Mouse (Mus musculus) layer of hippocampus, postnatal 10 days (tissue): ENCODE data around the gene Ncoa4. TPM values are rescaled to one million over a fixed set of nuclear protein-coding genes. Genes with fewer than 3 reads are reported as not detected.
"Not testable (repeated sequence)": the region's sequence is repeated elsewhere in the genome, so short reads cannot be mapped to it uniquely, and the experiment has no call there.

Source experiments
- DNase-seq, 2 experiments: peaks; one replicate each; pipeline ENCODE4 v3.0.0; 2021; ENCODE audit warnings: low spot score in 2 of 2
- total RNA-seq, 2 experiments: library from RNA; stranded (reverse); gene quantifications; 2 replicates each; pipeline ENCODE4 v1.2.3; 2021

The Ncoa4 gene
- total RNA-seq, 2 experiments from 2014 or later: 129 to 134 TPM

DNA sequence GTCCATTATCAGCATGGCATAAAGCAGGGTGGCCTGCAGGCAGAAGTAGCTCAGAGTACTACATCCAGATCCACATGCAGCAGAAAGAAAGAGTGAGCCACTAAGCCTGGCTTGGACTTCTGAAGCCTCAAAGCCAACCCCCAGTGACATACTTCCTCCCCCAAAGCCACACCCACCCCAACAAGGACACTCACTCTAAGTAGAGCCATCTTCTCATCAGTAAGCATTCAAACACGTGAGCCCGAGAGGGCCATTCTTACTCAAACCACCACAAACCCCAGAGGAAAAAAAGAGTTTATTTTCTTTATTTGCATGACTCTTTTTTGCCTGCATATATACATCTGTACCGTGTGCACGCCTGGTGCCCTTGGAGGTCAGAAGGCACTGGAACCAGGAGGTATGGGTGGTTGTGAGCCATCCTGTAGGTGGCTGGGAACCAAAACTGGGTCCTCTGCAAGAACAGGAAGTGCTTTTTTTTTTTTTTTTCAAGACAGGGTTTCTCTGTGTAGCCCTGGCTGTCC lies 455 bp upstream of the Ncoa4 start:
- no peak for DNase-seq

DNA sequence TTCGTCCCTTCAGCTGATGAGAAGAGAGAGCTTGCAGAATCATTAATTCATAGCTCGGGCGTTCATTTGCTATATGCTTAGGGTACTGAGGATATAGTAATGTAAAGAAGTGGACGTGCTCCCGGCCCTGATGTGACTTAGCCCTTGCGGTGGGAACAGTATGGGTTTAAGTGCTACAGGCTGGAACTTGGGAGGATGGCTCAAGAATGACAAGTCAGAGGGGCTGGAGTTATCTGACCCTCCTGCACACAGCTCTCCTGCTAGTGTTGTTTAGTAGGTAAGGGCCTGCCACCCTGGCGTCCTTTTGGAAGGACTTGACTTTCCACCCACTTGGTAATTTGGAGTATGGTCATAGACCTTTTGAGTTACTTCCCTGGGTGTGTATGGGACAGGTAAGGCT lies 898 bp downstream of the Ncoa4 start:
- no peak for DNase-seq

DNA sequence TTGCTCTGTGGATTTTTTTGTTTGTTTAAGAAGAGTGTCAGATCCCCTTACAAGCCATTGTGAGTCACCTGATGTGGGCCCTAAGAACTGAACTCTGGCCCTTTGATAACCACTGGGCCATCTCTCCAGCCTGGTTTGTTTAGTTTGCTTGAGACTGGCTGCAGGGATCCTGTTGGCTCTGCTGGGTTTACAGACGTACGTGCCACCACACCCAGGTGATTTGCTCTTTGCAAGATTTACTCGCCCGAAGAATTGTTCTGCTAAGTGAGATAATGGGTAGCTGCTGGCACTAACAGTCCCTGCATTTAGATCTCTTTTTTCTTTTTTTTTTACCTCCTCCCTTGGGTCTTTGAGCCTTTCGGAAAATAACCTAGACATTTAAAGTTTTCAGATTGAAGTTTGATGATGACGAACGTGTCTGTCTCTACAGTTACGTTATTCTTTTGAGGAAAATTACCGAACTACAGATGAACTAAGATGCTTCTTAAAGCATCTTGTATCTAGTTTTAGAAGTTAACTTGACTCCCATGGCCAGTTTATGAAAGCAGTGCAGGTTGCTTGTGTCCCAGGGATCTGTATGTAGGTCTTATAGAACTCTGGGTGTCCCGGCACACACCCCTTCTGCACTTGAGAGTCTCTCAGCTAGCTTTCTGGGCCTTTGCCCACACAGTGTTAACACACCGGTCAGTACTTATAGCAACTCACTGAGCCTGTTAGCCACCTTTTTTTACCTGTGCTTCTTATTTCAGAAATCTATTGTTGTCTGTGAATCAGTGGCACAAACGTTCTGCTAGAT lies 1.6 kb downstream of the Ncoa4 start:
- no peak for DNase-seq

DNA sequence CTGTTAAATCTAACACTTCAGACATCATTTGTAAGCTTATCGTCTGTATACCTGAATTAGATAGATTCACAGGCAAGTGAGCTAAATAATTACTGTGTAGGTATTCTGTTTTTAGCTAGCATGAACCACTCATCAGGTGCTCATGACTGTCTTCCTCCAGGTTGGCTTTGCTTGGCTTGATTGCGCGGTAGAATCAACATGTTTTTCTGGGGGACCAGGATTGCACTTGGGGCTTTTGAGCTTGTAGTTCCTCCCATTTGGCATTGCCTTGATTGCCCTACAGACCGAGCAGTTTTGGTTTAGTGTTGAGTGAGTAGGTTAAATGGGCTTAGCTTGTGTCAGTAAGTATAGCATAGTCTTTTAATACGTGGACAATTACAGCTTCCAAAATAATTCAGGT lies 2.6 kb downstream of the Ncoa4 start:
- no peak for DNase-seq

DNA sequence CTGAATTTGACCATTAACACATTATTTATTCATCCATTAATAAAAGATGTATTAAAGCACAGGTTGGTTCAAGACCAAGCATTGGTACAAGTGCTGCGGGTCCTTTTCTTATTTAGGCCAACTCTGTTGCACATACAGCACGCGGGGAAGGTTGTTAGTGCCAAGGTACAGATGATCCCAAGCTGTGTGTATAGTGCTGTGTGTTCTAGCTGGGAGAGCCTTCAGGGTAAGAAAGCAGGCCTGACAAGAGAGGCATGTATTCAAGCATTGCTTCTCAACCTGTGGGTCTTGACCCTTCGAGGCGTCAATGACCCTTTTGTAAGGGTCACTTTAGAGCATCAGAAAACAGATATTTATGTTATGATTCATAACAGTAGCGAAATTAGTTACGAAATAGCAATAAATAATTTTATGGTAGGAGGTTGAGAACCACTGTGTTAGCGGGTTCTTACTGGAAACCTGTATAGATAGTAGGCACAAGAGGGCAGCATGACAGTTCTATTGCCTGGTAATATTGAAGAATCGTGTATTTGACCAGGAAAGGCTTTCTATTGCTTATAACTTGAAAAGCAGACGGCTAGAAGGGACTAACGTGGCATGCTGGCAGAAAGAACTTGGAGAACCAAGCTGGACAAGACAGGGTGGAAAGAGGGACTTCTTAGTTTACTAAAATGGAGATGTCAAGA lies 3.7 kb downstream of the Ncoa4 start:
- no peak for DNase-seq

DNA sequence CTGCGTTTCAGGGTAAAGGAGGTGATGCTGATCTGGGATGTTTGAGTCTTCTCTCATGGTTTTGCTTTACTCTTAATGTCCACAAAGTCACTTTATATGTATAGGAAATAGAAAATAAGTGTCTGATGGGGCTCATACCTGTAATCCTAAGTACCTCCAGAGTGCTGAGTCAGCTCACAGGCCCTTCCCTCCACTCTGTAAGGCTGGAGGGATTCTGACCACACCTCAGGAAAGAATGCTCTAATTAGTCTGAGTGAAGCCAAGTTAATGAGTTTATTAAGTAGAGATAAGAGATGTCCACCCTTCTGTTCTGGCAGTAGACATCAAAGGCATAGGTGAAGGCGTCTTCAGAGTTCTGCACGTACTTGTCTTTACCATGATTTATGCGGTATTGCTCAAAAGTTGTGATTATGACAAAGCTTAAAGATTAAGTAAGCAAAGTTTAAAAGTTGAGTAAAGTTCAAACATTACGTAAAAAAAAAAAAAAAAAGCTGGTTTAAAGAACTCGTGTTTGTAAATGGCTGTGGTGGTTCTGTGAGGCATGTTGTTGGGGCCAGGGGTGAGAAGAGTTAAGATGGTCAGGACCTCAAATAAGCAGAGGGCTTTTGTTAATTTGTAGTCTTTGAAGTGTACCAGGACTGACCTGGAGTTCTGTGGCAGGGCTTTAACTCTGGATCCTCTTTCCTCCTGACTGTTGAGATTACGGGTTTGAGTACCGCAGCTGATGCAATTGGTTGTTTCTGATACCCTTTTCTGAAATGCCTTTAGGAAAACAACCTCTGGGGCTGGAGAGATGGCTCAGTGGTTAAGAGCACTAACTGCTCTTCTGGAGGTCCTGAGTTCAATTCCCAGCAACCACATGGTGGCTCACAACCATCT lies 4.7 kb downstream of the Ncoa4 start:
- DNase-seq: no peak

DNA sequence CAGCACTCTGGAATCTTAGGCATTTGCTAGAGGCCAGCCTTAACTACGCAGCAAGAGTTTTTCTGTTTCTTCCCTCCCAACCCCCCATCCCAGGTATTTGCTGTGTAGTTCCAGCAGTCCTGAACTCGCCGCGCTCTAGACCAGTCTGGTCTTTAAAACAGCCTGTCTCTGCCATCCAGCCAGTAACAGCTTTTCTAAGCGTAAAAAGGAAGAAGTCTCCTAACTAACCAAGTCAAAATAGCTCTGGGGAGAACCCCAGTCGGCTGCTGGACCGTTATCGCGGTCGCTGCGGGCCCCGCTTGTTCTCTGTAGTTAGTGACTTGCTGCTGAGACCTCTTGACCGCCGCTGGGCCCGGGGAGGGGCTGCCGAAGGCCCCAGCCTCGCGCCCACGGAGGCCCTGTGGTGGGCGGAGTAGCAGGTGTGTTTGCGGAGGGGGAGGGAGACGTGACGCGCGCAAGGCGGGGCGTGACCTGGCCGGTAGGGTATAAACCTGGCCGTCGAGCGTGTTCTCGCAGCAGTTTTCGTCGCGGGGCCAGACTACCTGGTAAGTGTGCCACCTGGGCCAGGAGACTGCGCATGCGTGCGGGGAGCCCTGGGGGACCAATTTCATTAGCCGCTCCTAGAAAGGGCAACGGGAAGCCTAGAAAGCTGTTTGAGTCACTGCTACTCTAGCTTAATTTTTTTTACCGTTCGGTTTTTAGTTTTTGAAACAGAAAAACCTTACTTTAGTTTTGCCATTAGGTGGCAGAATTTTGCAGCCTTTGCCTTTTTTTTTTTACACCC lies 5.8 kb downstream of the Ncoa4 start:
- peak; percentile 40 to 54 for DNase-seq

DNA sequence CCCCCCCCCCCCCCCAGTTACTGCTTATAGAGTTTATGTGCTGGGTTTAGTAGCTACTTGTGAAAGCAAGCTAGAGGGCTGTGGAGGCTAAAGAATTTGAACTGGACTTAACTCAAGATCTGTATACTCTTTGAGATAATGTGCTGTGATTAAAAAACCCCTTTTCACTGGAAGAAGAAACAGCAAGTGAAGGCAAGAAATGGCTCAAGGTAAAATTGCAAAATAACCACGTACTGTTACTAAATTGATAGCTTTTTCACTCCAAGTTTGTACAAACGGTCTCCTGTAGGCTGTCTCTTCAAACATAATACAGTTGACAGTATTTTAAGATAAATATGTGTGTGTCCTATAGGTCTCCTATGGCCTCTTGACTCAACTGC lies 6.4 kb downstream of the Ncoa4 start:
- no peak for DNase-seq

DNA sequence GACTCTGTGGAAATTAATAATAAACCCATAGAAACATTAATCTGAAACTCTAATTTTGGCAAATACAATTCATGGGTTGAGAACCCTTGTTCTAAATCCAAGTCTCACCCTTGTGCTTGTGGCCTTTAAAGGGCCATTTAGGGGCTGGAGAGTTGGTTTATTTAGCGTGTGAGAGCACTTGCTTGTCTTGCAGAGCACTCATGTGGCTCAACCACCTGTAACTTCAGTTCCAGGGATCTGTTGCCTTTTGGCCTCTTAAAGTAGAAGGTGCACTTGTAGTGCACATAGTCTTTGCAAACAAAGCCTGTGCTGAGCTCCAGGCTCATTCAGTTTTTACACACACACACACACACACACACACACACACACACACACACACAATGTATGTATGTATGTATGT lies 7.2 kb downstream of the Ncoa4 start:
- no peak for DNase-seq

DNA sequence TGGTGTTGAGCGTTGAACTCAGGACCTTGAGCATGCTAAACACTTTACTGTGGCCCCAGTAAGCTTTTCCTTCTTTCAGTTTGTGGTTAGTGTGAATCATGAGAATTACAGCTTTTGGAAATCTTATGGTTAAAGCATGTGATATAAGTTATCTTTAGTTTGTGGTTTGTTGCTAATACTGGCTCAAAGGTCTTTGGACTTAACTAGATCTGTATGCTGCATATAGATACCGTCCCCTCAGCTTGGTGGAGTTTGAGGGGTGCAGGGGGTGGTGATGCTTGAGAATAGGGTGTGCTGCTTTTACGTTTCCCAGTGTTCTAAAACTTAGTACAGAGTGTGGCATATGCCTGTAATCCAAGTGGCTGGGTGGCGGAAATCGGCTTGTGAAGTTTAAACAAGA lies 7.7 kb downstream of the Ncoa4 start:
- no peak for DNase-seq

DNA sequence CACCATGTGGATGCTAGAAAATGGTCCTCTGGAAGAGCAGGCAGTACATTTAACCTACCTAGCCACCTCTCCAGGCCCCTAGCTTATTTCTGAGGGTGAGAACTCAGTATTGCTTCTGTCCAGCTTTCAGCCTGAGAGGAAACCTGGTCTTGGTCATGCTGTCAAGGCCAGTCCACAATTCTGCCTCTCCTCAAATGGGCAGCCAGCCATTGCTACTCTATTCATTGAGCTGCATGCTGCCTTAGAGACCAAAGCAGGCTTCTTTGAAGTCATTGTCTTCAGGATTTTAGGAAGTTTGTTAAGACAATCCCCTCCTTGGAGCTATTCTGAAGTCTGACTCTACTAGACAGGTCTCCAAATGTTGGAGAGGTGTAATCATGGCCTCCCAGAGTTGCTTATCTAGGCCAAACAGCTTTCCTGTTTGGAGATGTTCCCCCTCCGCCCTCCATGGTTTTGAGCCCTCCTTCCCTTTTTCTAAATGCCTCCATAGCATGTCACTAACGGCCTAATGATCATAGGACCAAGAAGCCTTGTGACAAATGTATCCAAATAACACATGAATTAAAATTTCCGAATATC lies 9.1 kb downstream of the Ncoa4 start:
- no peak for DNase-seq

DNA sequence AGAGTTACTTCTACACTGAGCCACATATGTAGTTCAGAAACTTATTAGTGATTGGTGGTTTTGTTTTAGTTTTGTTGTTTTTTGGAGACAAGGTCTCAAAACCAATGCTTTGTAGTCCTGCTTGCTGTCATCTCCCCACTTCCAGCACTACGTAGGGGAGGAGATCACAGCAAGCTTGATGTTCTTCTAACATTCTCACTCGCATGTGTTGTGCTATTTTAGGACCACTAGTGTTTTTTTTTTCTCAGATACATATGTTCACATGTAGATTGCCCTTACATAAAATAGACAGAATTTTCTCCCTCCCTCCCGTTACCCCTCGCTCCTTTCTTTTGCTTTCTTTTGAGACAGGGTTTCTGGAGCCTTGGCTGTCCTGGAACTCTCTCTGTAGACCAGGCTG lies 10.5 kb downstream of the Ncoa4 start:
- no peak for DNase-seq

DNA sequence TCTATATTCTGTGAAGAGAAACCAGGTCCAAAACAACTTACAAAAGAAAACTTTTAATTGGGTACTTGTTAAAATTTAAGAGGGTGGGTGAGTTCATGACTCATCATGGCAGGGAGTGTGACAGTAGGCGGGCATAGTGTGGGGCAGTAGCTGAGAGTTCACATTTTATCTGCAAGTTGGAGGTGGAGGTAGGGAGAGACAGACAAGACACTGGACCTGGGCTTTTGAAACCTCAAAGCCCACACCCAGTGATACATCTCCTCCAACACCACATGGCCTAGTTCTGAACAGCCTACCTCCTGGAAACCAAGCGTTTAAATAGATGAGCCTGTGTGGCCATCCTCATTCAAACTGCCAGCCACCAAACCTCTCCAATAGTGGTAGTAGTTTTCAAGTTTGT lies 15.6 kb downstream of the Ncoa4 start:
- DNase-seq: no peak

DNA sequence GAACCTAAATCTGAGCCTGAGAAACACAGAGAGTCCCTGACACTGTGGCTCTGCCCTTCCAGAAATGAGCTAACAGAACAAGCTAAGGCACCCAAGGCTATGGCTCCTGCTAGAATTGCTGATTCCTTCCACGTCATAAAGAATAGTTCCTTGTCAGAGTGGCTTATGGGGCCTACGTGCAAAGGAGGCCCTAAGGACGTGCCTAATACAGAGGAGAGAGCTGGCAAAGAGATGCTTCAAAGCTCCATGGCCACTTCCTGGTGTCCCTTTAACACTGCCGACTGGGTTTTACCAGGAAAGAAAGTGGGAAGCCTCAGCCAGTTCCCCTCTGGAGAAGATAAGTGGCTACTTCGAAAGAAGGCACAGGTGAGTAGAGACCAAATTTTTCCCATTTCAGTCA lies 16.9 kb downstream of the Ncoa4 start:
- DNase-seq: not testable (repeated sequence)

DNA sequence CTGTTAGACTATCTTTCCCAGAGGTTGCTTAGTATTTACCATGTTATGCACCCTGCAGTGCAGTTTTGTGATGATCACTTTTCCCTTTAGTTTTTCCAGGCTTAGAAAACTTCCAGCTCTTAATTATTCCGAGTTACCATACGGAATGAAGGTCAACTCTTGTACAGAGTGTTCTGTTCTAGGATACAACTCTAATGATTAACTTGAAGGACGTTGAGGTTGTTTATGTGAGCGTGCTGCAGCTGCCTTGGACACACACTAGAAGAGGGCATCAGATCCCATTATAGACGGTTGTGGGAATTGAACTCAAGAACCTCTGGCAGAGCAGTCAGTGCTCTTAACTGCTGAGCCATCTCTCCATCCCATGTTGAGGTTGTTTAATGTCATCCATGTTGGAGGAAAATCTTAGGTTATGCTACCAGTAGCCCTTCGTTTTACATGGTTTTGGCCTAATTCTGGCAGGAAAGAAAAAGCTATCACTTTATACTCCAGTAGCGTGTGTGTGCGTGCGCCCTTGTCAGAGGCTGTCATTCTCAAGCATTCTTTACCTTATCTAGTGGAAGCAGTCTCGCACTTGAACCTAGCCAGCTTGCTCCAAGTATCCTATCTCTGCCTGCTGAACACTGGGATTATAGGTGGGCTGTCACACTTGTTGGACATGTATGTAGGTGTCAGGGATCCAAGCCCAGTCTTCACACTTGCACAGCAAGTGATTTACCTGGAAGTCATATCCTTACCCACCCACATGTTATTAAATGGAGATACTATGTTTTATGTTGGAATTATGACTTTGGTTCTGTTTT lies 19.9 kb downstream of the Ncoa4 start:
- DNase-seq: no peak

DNA sequence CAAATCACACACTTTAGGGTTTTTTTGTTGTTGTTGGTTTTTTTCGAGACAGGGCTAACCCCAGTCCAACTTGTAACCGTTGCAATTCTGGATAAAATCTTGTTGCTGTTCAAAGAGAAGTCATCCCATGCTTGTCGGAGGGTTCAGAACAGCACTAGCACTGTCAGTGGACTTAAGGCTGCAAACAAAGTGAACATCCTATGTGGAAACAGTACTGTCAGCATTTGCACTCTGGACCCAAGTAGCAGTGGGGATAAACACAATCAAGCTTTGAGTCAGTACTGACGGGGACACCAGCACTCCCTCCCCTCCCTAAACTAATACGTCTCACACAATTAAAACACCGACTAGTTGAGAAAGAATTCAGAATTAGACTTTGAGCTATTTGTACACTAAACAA lies 21.2 kb downstream of the Ncoa4 start:
- no peak for DNase-seq

DNA sequence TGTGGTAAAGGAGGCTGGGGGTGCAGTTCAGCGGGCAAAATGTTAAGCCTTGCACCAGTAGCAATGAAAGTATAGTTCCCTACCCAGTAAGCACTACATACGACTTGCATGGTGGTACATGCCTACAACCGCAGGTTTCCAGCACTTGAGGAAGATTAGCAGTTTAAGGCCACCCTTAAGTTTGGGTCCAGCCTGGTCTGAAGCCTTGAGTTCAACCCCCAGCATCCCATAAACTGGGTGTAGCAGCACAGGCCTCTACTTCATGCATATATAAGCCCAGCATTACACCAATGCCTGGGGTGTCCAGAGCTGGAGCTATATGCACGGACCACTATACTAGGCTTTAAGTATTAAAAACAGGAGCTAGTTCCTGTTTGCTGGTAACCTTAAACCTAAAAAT lies 24.2 kb downstream of the Ncoa4 start:
- no peak for DNase-seq

DNA sequence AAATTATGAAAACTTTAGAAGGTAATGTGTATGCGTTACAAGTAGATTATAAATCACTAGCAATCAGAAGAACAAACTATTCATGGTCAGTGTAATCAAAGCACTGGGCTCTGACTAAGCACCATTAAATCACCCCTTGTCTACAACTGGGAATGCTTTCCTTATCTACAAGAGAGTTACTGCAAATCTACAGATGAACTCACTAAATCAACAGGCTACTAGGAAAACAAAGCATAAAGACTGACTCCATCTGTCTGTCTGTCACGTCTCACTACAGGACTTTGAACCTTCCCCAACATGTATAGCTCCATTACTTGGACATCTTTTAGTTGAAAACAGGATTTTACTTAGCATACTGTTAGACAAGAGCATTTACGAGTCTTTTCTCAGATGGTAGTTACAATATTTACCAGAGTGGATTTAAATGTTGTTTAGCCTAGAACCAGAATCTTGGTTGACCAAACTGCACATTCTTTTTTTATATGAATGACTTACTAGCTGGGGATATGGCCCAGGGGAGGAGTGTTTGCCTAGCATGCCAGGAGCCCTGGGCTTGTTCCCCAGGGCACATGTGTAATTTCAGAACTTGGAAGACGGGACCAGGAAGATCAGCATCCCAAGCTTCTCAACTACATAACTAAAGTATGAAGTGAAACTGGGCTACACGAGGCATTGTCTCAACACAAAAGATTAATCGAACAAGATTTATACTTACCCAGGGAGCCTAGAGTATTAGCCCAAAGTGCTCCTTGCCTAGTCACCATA lies 31.1 kb downstream of the Ncoa4 start:
- no peak for DNase-seq

DNA sequence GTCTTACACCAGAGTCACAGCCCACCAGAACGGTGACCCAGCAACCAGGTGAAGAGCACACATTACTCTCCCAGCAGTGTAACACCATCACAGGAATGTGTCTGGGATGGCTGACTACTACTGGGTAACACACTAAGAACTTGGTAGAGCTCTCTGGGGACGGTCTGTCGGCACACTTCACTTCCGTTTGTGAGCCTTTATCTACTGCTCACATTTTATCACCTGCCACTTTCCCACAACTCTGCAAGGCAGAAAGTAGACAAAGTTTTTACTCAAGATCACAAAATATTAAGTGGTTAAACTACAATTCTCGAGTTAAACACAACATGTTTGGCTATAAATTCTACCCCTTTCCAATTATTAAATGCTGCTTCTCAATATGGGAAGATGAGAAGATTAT lies 32.3 kb downstream of the Ncoa4 start:
- no peak for DNase-seq
